Mouse (Mus musculus) kidney, postnatal 25 days (tissue): ENCODE data around the gene Ano4.

ENCODE experiments used
- DNase-seq, 2 experiments: peaks; one replicate each; pipeline ENCODE4 v3.0.0; 2021; ENCODE audit warnings: mixed read lengths in 2 of 2

Gene Ano4

GRCm38 (mm10) chr10:89273001-89273680 is 71.4 kb downstream of the Ano4 start:
- DNase-seq: no peak

GRCm38 (mm10) chr10:89267312-89267711 is 77.2 kb downstream of the Ano4 start:
- no peak for DNase-seq

GRCm38 (mm10) chr10:89263396-89263795 is 81.2 kb downstream of the Ano4 start:
- DNase-seq: no peak

GRCm38 (mm10) chr10:89257457-89258381 is 86.8 kb downstream of the Ano4 start:
- no peak for DNase-seq

GRCm38 (mm10) chr10:89256762-89257456 is 87.7 kb downstream of the Ano4 start:
- no peak for DNase-seq

GRCm38 (mm10) chr10:89254765-89255164 is 89.8 kb downstream of the Ano4 start:
- no peak for DNase-seq

GRCm38 (mm10) chr10:89253799-89254198 is 90.8 kb downstream of the Ano4 start:
- DNase-seq: no peak

- DNase-seq: no peak
Observed at GRCm38 (mm10) chr10:89252636-89253035, 91.9 kb downstream of the Ano4 start.

- DNase-seq: no peak
Observed at GRCm38 (mm10) chr10:89243808-89244207, 100.8 kb downstream of the Ano4 start.

- peak; percentile 44 to 70 for DNase-seq
Observed at GRCm38 (mm10) chr10:89224524-89224923, 120.0 kb downstream of the Ano4 start.

- DNase-seq: no peak
Observed at GRCm38 (mm10) chr10:89222284-89222989, 122.1 kb downstream of the Ano4 start.

- DNase-seq: no peak
Observed at GRCm38 (mm10) chr10:89216078-89216477, 128.5 kb downstream of the Ano4 start.

GRCm38 (mm10) chr10:89205858-89206257 is 138.7 kb downstream of the Ano4 start:
- peak; percentile 32 to 57 for DNase-seq

- no peak for DNase-seq
Observed at GRCm38 (mm10) chr10:89196444-89196843, 148.1 kb downstream of the Ano4 start.

GRCm38 (mm10) chr10:89195068-89195467 is 149.5 kb downstream of the Ano4 start:
- DNase-seq: no peak

GRCm38 (mm10) chr10:89194440-89194839 is 150.1 kb downstream of the Ano4 start:
- DNase-seq: no peak

- DNase-seq: no peak
Observed at GRCm38 (mm10) chr10:89177921-89178320, 166.6 kb downstream of the Ano4 start.

- no peak for DNase-seq
Observed at GRCm38 (mm10) chr10:89164533-89164932, 180.0 kb downstream of the Ano4 start.

- no peak for DNase-seq
Observed at GRCm38 (mm10) chr10:89155502-89155901, 189.1 kb downstream of the Ano4 start.

GRCm38 (mm10) chr10:89154797-89155465 is 189.6 kb downstream of the Ano4 start:
- no peak for DNase-seq

GRCm38 (mm10) chr10:89149166-89149565 is 195.4 kb downstream of the Ano4 start:
- no peak for DNase-seq

- no peak for DNase-seq
Observed at GRCm38 (mm10) chr10:89121391-89121790, 223.2 kb downstream of the Ano4 start.
